Mouse (Mus musculus): ENCODE results near the gene Dis3l2.

GRCm38 (mm10) chr1:86699346-86700136 lies 4.1 kb upstream of the Dis3l2 start:
- TF ChIP-seq ZC3H11A (IDR thresholded peaks at IDR 0.05; ENCODE audit: borderline replicate concordance, low read depth, low read length), result peak; percentile 67
- no peak for TF ChIP-seq CHD2 (IDR thresholded peaks at IDR 0.05; ENCODE audit: low read depth, low read length)
- no peak for TF ChIP-seq MAFK (IDR thresholded peaks at IDR 0.05; ENCODE audit: insufficient read depth, low read depth, low read length)
- TF ChIP-seq ZNF384 (IDR thresholded peaks at IDR 0.05; ENCODE audit: low read depth, low read length), result no peak
- TF ChIP-seq HCFC1 (IDR thresholded peaks at IDR 0.05; ENCODE audit: borderline replicate concordance, insufficient read depth, low read length), result no peak

Measured in ES-E14 (cell line).